Mouse (Mus musculus): ENCODE data around the gene Otos.

GRCm38 (mm10) chr1:92671326-92671725, 22.7 kb upstream of the Otos start:
- TF ChIP-seq CTCF (IDR thresholded peaks at IDR 0.05; ENCODE audit: borderline replicate concordance, control insufficient read depth, extremely low read depth, insufficient read depth, low read length, poor library complexity) (no peak), POLR2A (IDR thresholded peaks at IDR 0.05; ENCODE audit: control insufficient read depth, extremely low read depth, insufficient read depth, low read length, poor library complexity) (no peak)

Data from thymus, adult 2 months (tissue).